Mouse (Mus musculus) forelimb bud, embryonic 11.5 days (tissue): ENCODE measurements around the gene Sqstm1.

ENCODE experiments used
- DNase-seq: peaks from one replicate; pipeline ENCODE4 v3.0.0-alpha.2; 2012; ENCODE audit warnings: low read depth, low spot score

Sqstm1 gene

GRCm38 (mm10) chr11:50230481-50231304 lies 20.1 kb upstream of the Sqstm1 start:
- DNase-seq = no peak

- no peak for DNase-seq
Observed at GRCm38 (mm10) chr11:50229252-50229910, 18.8 kb upstream of the Sqstm1 start.

GRCm38 (mm10) chr11:50228772-50229171 lies 18.1 kb upstream of the Sqstm1 start:
- no peak for DNase-seq

GRCm38 (mm10) chr11:50227736-50228135 lies 17.1 kb upstream of the Sqstm1 start:
- DNase-seq = no peak

- no peak for DNase-seq
Observed at GRCm38 (mm10) chr11:50227226-50227625, 16.6 kb upstream of the Sqstm1 start.

- no peak for DNase-seq
Observed at GRCm38 (mm10) chr11:50226406-50226805, 15.8 kb upstream of the Sqstm1 start.

- no peak for DNase-seq
Observed at GRCm38 (mm10) chr11:50225611-50226378, 15.2 kb upstream of the Sqstm1 start.

GRCm38 (mm10) chr11:50224671-50225530 lies 14.3 kb upstream of the Sqstm1 start:
- DNase-seq = peak; percentile 56

- DNase-seq = no peak
Observed at GRCm38 (mm10) chr11:50223783-50224662, 13.4 kb upstream of the Sqstm1 start.

GRCm38 (mm10) chr11:50222559-50223276 lies 12.1 kb upstream of the Sqstm1 start:
- DNase-seq = no peak

GRCm38 (mm10) chr11:50219833-50220232 lies 9.2 kb upstream of the Sqstm1 start:
- DNase-seq = no peak

- no peak for DNase-seq
Observed at GRCm38 (mm10) chr11:50217811-50218210, 7.2 kb upstream of the Sqstm1 start.

- DNase-seq = no peak
Observed at GRCm38 (mm10) chr11:50216724-50217366, 6.2 kb upstream of the Sqstm1 start.

- DNase-seq = no peak
Observed at GRCm38 (mm10) chr11:50215633-50216032, 5.0 kb upstream of the Sqstm1 start.

GRCm38 (mm10) chr11:50214631-50215030 lies 4.0 kb upstream of the Sqstm1 start:
- no peak for DNase-seq

GRCm38 (mm10) chr11:50212848-50213758 lies 2.5 kb upstream of the Sqstm1 start:
- DNase-seq = no peak

GRCm38 (mm10) chr11:50212060-50212739 lies 1.6 kb upstream of the Sqstm1 start:
- no peak for DNase-seq
